Mouse (Mus musculus) urinary bladder, postnatal 25 days (tissue): Measurements from ENCODE around the gene Gm498.

Source experiments
- DNase-seq: peaks from one replicate; pipeline ENCODE4 v3.0.0; 2022; ENCODE audit warnings: low spot score

The Gm498 gene

GRCm38 (mm10) chr7:143892361-143892760, 25.7 kb downstream of the Gm498 start:
- no peak for DNase-seq

- no peak for DNase-seq
Measured at GRCm38 (mm10) chr7:143900667-143901066, 34.0 kb downstream of the Gm498 start.

- no peak for DNase-seq
Measured at GRCm38 (mm10) chr7:143905176-143905575, 38.5 kb downstream of the Gm498 start.

- DNase-seq = no peak
Measured at GRCm38 (mm10) chr7:143905606-143906005, 39.0 kb downstream of the Gm498 start.

- no peak for DNase-seq
Measured at GRCm38 (mm10) chr7:143913611-143914010, 47.0 kb downstream of the Gm498 start.

- DNase-seq = no peak
Measured at GRCm38 (mm10) chr7:143919031-143919679, 52.5 kb downstream of the Gm498 start.

- DNase-seq = no peak
Measured at GRCm38 (mm10) chr7:143929899-143930298, 63.3 kb downstream of the Gm498 start.

- no peak for DNase-seq
Measured at GRCm38 (mm10) chr7:143938647-143939046, 72.0 kb downstream of the Gm498 start.

- no peak for DNase-seq
Measured at GRCm38 (mm10) chr7:143939476-143939875, 72.8 kb downstream of the Gm498 start.

GRCm38 (mm10) chr7:143942941-143943691, 76.5 kb downstream of the Gm498 start:
- no peak for DNase-seq

- no peak for DNase-seq
Measured at GRCm38 (mm10) chr7:143944421-143944980, 77.9 kb downstream of the Gm498 start.
